Mouse (Mus musculus) small intestine, adult 2 months (tissue): ENCODE data around the gene Onecut3.

Experiments
- CTCF ChIP-seq: fragments of 200-500 bp; IDR thresholded peaks from 2 replicates; pipeline ENCODE4 v1.5.1; 2012; ENCODE audit warnings: low read depth, mild to moderate bottlenecking, control low read depth, inconsistent platforms, low read length, moderate library complexity, mixed read lengths; ENCODE audit not compliant: insufficient replicate concordance, insufficient read length; ENCODE audit errors: extremely low read depth
- POLR2A ChIP-seq: fragments of 200-500 bp; IDR thresholded peaks from 2 replicates; pipeline ENCODE4 v1.6.1; 2012; ENCODE audit warnings: low read depth, mild to moderate bottlenecking, control low read depth, inconsistent platforms, low read length, moderate library complexity

GRCm38 (mm10) chr10:80475290-80475959, 19.2 kb upstream of the Onecut3 start:
- no peak for TF ChIP-seq POLR2A
- TF ChIP-seq CTCF: no peak
